Mouse (Mus musculus): Measurements from ENCODE around the gene Flt1. TPM values are rescaled to one million over a fixed set of nuclear protein-coding genes. Genes with fewer than 3 reads are reported as not detected.

Flt1 gene
- polyA plus RNA-seq, 1 experiment = 15.6 TPM

- Histone ChIP-seq H3K4me1 (ENCODE audit: control insufficient read depth, insufficient read depth, insufficient read length, low read length) (no peaks in the 10 kb centered on the region), H3K27ac (replicated peaks; ENCODE audit: low read depth, low read length) (no peak overlapping the region), H3K4me3 (ENCODE audit: insufficient read depth, low read depth, low read length) (no peak overlapping the region)
Observed at GRCm38 (mm10) chr5:147742468-147743111, 16.8 kb upstream of the Flt1 start.

DNA sequence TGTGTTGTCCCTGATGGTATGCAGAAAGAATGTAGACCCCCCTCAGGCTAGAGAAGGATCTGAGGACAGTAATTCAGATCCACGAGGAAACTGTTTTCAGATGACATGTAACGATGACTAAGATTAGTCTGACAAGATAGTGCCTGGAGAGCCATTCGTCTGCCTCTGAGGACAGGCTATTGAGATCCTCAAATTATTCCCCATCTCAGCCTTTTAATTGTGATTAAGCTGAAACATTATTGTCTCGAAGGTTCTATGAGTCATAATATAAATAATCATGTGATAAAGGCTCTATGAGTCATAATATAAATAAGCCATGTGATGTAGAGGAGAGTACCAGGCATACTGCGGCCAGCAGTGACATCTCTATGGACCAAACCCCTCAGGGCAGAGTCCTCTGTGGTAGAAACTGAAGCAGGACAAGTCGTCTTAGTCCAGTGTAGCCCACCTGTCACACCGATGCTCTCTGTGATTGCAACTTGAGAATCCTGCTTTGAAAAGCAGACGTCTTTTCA, 11.0 kb upstream of the Flt1 start:
- H3K4me1 ChIP-seq (ENCODE audit: control insufficient read depth, insufficient read depth, insufficient read length, low read length) = no peaks in the 10 kb centered on the region
- no peak overlapping the region for H3K27ac ChIP-seq (replicated peaks; ENCODE audit: low read depth, low read length)
- no peak overlapping the region for H3K4me3 ChIP-seq (ENCODE audit: insufficient read depth, low read depth, low read length)

- no peak overlapping the region for H3K4me3 ChIP-seq (ENCODE audit: insufficient read depth, low read depth, low read length)
- H3K4me1 ChIP-seq (ENCODE audit: control insufficient read depth, insufficient read depth, insufficient read length, low read length) = no peaks in the 10 kb centered on the region
- H3K27ac ChIP-seq (replicated peaks; ENCODE audit: low read depth, low read length) = no peak overlapping the region
Observed at GRCm38 (mm10) chr5:147733682-147734081, 7.9 kb upstream of the Flt1 start.

GRCm38 (mm10) chr5:147732926-147733325, 7.1 kb upstream of the Flt1 start:
- H3K27ac ChIP-seq (replicated peaks; ENCODE audit: low read depth, low read length) = no peak overlapping the region
- no peaks in the 10 kb centered on the region for H3K4me1 ChIP-seq (ENCODE audit: control insufficient read depth, insufficient read depth, insufficient read length, low read length)
- no peak overlapping the region for H3K4me3 ChIP-seq (ENCODE audit: insufficient read depth, low read depth, low read length)

GRCm38 (mm10) chr5:147727481-147727880, 1.7 kb upstream of the Flt1 start:
- Histone ChIP-seq H3K4me3 (ENCODE audit: insufficient read depth, low read depth, low read length) (no peak overlapping the region), H3K27ac (replicated peaks; ENCODE audit: low read depth, low read length) (no peak overlapping the region), H3K4me1 (ENCODE audit: control insufficient read depth, insufficient read depth, insufficient read length, low read length) (peaks cover 7% of the 10 kb centered on the region; the same call in 1 of the 2 replicates)

DNA sequence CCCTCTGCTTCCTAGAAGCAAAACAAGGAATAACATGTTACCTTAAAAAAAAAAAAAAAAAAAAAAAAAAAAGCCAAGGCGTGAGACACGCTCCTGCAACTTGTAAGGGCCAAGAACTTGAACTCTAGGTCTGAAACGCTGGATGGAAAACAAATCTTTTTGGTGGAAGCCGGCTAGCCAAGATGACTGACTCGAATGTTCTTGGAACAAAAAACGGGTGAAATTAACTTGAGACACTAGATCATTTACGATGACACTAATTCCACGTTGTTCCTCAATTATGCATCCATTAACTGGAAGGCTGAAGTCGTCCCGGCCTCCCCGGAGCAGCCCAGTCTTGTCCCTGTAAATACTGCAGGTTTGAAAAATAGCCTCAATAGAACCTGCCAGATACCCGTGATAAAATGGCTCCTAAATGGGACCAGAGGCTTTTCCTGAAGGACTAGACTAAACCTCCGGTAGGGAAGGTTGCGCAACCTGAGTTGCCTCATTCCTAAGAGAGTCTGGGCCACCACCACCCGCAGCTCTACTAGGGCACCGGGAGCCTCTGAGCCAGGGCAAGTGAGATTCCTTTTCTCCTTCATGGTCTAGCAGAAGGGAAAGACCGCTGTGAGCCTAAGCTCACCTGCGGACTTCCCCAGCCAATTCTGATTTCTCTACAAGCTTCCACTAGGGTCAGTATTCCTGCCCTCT, 1.0 kb upstream of the Flt1 start:
- H3K4me1 ChIP-seq (ENCODE audit: control insufficient read depth, insufficient read depth, insufficient read length, low read length) = peaks cover 7% of the 10 kb centered on the region; the same call in 1 of the 2 replicates
- peak overlapping the region; percentile 60 for H3K27ac ChIP-seq (replicated peaks; ENCODE audit: low read depth, low read length)
- H3K4me3 ChIP-seq (ENCODE audit: insufficient read depth, low read depth, low read length) = peak overlapping the region; percentile 75

DNA sequence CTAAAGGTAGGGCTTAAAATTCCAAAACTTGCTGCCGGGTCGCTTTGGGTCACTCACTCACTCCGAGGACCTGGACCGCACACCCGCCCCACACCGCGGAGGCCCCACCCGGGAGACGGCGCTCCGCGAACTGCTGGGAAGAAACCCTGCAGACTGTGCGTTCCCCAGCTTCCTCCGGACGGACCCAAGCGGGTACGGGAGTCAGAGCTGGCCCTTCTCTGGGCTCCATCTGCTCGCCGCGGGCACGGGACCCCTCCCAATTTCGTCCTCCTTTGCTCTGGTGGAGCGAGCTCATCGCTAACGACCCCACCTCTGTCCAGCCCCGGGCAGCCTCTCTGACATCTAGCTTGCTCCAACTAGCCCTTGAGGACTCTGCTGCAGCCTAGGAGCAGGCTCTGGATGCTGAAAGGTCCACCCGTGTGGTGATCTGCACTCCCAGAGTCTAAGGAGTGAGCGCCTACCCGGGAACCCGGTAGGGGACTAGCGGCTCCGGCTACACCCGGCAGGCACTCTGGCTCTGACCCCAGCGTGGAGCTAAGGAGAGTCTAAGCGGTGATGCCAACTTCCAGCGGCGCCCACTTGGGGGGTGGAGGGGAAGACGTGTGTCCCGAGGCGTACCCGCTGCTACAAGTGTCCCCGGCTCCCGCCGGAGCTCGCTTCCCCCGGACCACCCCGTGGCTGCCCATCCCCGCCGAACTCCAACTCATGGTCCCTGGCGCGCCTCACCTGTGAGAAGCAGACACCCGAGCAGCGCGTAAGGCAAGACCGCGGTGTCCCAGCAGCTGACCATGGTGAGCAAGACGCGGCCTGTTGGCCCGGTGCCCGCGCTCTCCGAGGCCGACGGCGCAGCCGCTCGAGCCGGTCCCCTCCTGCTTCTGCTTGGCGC, 623 bp downstream of the Flt1 start:
- Histone ChIP-seq H3K27ac (replicated peaks; ENCODE audit: low read depth, low read length) (peak overlapping the region; percentile 85), H3K4me3 (ENCODE audit: insufficient read depth, low read depth, low read length) (peak overlapping the region; percentile 75), H3K4me1 (ENCODE audit: control insufficient read depth, insufficient read depth, insufficient read length, low read length) (peaks cover 7% of the 10 kb centered on the region)

DNA sequence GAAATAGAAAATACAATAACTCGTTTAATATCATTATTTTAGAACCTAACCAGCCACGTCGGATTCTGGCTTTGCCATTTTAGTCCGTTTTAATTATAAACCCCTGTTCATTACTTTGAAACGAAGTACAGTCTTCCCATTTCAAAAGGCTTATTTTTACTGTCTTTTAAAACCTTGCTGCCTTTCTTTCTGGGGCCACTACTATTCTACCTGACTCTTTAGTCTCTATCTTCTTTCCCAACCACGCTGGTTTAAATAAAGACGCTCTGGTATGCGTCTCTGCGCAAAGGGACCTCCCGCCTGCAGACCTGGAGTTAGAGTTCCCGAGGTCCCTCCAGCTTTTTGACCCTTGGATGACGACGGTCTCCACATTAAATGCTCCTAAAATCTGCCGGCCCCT, 1.4 kb downstream of the Flt1 start:
- Histone ChIP-seq H3K4me3 (ENCODE audit: insufficient read depth, low read depth, low read length) (peak overlapping the region; percentile 75), H3K27ac (replicated peaks; ENCODE audit: low read depth, low read length) (0 out of 2 replicates have a peak overlapping the region, but pooled peaks have one; percentile 30), H3K4me1 (ENCODE audit: control insufficient read depth, insufficient read depth, insufficient read length, low read length) (peaks cover 7% of the 10 kb centered on the region)

- H3K4me3 ChIP-seq (ENCODE audit: insufficient read depth, low read depth, low read length) = peak overlapping the region; percentile 56
- peaks cover 10% of the 10 kb centered on the region for H3K4me1 ChIP-seq (ENCODE audit: control insufficient read depth, insufficient read depth, insufficient read length, low read length)
- H3K27ac ChIP-seq (replicated peaks; ENCODE audit: low read depth, low read length) = peak overlapping the region; percentile 69
Observed at GRCm38 (mm10) chr5:147723811-147724210, 2.0 kb downstream of the Flt1 start.

DNA sequence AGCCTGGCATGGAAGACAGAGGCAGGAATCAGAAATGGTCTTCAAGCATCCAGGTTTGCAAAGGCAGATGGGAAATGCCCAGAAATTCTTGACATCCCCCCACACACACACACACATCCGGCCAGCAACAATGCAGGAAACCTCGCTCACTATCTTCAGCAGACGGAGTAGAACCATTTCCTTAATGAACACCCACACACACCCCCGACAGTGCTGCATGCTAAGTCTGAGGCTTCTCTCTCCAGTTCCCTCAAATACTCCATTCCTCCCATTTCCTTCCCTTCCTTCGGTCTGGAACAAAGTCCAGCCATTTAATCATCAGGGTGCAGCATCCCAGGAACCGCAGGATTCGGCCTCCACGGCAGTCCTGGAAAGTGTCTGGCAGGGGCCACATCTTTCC, 4.4 kb downstream of the Flt1 start:
- peak overlapping the region; percentile 53 for H3K27ac ChIP-seq (replicated peaks; ENCODE audit: low read depth, low read length)
- H3K4me1 ChIP-seq (ENCODE audit: control insufficient read depth, insufficient read depth, insufficient read length, low read length) = peaks cover 7% of the 10 kb centered on the region
- peak overlapping the region; percentile 56 for H3K4me3 ChIP-seq (ENCODE audit: insufficient read depth, low read depth, low read length)

DNA sequence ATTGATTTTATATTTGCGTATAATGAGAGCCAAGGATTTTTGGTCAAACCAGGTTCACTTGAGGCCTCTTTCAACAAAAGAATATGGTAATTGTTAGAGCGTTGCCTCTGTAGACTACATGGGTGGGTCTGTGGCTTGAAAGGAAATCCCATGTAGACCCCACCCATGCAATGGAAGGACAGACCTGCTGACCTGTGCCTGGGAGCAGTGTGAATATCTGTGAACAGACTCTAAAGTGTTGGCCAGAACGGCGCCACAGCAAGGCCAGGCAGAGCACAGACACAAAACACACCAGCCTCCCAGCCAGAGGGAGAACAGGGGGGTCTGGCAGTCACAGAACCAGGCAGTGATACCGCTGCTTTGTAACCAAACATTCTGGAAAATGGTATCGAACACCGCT, 7.5 kb downstream of the Flt1 start:
- Histone ChIP-seq H3K27ac (replicated peaks; ENCODE audit: low read depth, low read length) (no peak overlapping the region), H3K4me1 (ENCODE audit: control insufficient read depth, insufficient read depth, insufficient read length, low read length) (peaks cover 7% of the 10 kb centered on the region), H3K4me3 (ENCODE audit: insufficient read depth, low read depth, low read length) (no peak overlapping the region)

DNA sequence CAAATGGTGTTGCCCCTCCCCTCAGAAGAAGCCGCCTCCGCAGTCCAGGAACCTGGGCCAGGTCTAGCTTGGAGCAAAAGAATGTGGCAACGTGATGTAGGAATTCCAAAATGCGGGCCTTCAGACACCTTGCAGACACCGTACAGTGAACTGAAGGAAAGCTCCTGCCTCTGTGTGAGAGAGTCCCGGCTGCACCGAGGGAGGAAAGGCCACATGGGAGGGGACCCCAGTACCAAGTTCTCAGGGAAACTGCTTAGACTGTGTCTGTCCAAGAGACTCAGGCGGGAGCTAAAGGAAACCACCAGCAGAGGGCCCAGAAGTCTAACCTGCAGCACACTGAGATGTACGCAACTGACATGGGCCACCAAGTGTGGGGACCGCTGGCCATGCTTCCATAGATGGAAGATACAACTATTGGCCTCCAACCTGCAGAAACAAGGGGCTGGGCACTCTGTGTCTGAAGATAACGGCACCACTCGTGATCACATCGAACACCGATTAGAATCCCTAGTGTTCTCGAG, 9.1 kb downstream of the Flt1 start:
- Histone ChIP-seq H3K4me1 (ENCODE audit: control insufficient read depth, insufficient read depth, insufficient read length, low read length) (peaks cover 7% of the 10 kb centered on the region), H3K4me3 (ENCODE audit: insufficient read depth, low read depth, low read length) (no peak overlapping the region; the same call in 1 of the 2 replicates), H3K27ac (replicated peaks; ENCODE audit: low read depth, low read length) (no peak overlapping the region)

- Histone ChIP-seq H3K4me1 (ENCODE audit: control insufficient read depth, insufficient read depth, insufficient read length, low read length) (peaks cover 7% of the 10 kb centered on the region), H3K27ac (replicated peaks; ENCODE audit: low read depth, low read length) (no peak overlapping the region; the same call in 1 of the 2 replicates), H3K4me3 (ENCODE audit: insufficient read depth, low read depth, low read length) (no peak overlapping the region)
Observed at GRCm38 (mm10) chr5:147716276-147716675, 9.5 kb downstream of the Flt1 start.

DNA sequence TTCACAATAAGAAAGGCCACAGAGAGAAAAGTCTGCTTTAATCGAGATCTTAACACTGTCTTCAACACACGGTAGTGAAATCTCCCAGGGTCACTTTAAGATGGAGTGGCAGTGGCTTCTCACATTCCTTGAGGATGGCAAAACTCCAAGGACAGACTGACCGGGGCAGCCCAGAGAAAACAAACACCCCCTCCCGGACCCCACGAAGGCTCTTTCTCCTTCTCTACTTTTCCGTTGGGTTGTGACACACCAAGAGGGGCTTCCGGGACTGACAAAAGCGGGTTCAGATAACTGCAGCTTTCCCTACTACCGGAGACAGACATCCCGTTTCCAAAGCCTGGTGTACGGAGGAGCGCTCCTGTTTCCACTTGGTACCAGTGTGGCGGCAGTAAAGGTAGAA, 10.4 kb downstream of the Flt1 start:
- Histone ChIP-seq H3K4me1 (ENCODE audit: control insufficient read depth, insufficient read depth, insufficient read length, low read length) (peaks cover 7% of the 10 kb centered on the region), H3K27ac (replicated peaks; ENCODE audit: low read depth, low read length) (no peak overlapping the region), H3K4me3 (ENCODE audit: insufficient read depth, low read depth, low read length) (peak overlapping the region; percentile 16)

DNA sequence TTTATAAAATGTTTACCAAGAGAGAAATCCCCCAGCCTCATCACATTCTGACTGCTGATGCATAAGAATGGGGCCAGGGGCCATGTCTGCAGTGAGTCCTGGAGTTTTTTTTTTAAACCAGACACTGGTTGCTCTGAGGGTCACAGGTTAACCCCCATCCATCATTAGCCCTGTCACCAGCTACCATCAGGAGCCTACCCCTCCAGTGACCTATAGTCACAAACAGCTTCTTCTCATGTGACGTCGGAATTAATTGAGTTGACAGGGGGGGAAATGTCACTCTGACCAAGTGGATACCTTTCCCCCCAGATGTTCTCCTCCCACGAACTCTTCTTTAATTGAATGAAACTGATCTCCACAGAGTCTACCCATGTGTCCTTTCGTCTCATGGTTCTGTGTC, 17.3 kb downstream of the Flt1 start:
- H3K4me3 ChIP-seq (ENCODE audit: insufficient read depth, low read depth, low read length) = no peak overlapping the region

More for the DNA sequence above, 17.3 kb downstream of the Flt1 start:
- Histone ChIP-seq H3K4me1 (ENCODE audit: control insufficient read depth, insufficient read depth, insufficient read length, low read length) (peaks cover 17% of the 10 kb centered on the region), H3K27ac (replicated peaks; ENCODE audit: low read depth, low read length) (no peak overlapping the region)

Data from brown adipose tissue, adult 24 weeks (tissue).